Mouse (Mus musculus): ENCODE results near the gene Nav3. TPM values are rescaled to one million over a fixed set of nuclear protein-coding genes. Genes with fewer than 3 reads are reported as not detected.

Gene Nav3
- polyA plus RNA-seq, 1 experiment from 2014 or later: 1.6 TPM

- H3K4me1 ChIP-seq (replicated peaks): no peaks in the 10 kb centered on the region
- H3K4me3 ChIP-seq: no peak overlapping the region
- no peaks in the 10 kb centered on the region for H3K9me3 ChIP-seq (replicated peaks)
- H3K9ac ChIP-seq: no peak overlapping the region
- H3K27me3 ChIP-seq (replicated peaks): no peaks in the 10 kb centered on the region
- H3K36me3 ChIP-seq: no peaks in the 10 kb centered on the region
- no peak for ATAC-seq (ENCODE audit: insufficient number of reproducible peaks, low FRiP score)
- no peak overlapping the region for H3K27ac ChIP-seq (ENCODE audit: poor library complexity, severe bottlenecking)
- WGBS: 68% methylated on average over 6 of the region's 6 CpGs
- no peak overlapping the region for H3K4me2 ChIP-seq
Observed at GRCm38 (mm10) chr10:109799246-109799645, 656.8 kb downstream of the Nav3 start.

- no peaks in the 10 kb centered on the region for H3K9me3 ChIP-seq (replicated peaks)
- no peaks in the 10 kb centered on the region for H3K4me1 ChIP-seq (replicated peaks)
- no peaks in the 10 kb centered on the region for H3K36me3 ChIP-seq
- no peaks in the 10 kb centered on the region for H3K27me3 ChIP-seq (replicated peaks)
- ATAC-seq (ENCODE audit: insufficient number of reproducible peaks, low FRiP score): no peak
- no peak overlapping the region for H3K9ac ChIP-seq
- H3K4me2 ChIP-seq: no peak overlapping the region
- WGBS: 69% methylated on average over 3 of the region's 3 CpGs
- no peak overlapping the region for H3K27ac ChIP-seq (ENCODE audit: poor library complexity, severe bottlenecking)
- H3K4me3 ChIP-seq: no peak overlapping the region
Observed at GRCm38 (mm10) chr10:109796981-109797380, 659.0 kb downstream of the Nav3 start.

DNA sequence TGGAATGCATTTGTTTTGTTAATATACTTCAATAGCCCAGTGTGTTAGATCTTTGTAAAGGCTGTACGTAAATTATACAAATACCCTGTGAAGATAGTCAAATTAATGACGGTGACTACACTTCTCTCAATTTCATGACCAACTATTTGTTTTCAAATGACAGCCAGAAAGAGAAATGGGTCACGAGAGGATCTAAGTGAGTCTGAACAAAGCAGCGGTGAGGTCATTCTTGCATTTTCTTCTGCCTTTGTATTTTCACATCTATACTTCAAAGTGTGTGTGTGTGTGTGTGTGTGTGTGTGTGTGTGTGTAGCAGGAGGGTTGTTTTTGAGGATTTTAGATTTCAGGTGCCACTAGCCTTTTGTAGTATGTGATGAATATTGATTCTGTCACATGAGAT is 662.5 kb downstream of the Nav3 start:
- H3K4me1 ChIP-seq (replicated peaks): no peaks in the 10 kb centered on the region
- no peak for ATAC-seq (ENCODE audit: insufficient number of reproducible peaks, low FRiP score)
- 81% methylated on average over 4 of the region's 4 CpGs for WGBS

GRCm38 (mm10) chr10:109788728-109789127 is 667.3 kb downstream of the Nav3 start:
- WGBS: 77% methylated on average over 2 of the region's 2 CpGs
- no peak overlapping the region for H3K4me3 ChIP-seq
- no peaks in the 10 kb centered on the region for H3K27me3 ChIP-seq (replicated peaks)
- H3K4me2 ChIP-seq: no peak overlapping the region
- ATAC-seq (ENCODE audit: insufficient number of reproducible peaks, low FRiP score): no peak
- H3K27ac ChIP-seq (ENCODE audit: poor library complexity, severe bottlenecking): no peak overlapping the region
- H3K4me1 ChIP-seq (replicated peaks): no peaks in the 10 kb centered on the region
- no peak overlapping the region for H3K9ac ChIP-seq
- H3K36me3 ChIP-seq: no peaks in the 10 kb centered on the region
- no peaks in the 10 kb centered on the region for H3K9me3 ChIP-seq (replicated peaks)

More for the DNA sequence above, 662.5 kb downstream of the Nav3 start:
- H3K27ac ChIP-seq (ENCODE audit: poor library complexity, severe bottlenecking): no peak overlapping the region
- no peak overlapping the region for H3K4me2 ChIP-seq
- no peak overlapping the region for H3K4me3 ChIP-seq
- no peaks in the 10 kb centered on the region for H3K36me3 ChIP-seq
- no peaks in the 10 kb centered on the region for H3K27me3 ChIP-seq (replicated peaks)
- no peak overlapping the region for H3K9ac ChIP-seq
- no peaks in the 10 kb centered on the region for H3K9me3 ChIP-seq (replicated peaks)

DNA sequence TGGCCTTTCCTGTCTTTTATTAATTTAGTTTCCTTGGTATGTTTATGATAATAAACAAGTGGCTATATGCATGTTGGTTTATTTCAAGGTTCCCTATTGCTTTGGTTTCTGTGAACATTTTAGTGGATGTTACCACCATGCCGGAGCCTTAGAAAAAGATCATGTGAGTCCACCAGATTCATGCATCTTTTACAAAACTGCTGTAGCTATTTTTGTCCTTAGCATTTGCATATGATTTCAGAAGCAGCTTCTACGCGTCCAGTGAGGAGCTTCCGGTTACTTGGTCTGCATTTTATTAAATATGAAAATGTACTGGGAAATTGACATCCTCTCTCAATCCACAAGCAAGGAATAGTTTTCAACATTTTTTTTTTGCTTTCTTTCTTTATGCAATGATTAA is 676.9 kb downstream of the Nav3 start:
- 92% methylated on average over 4 of the region's 4 CpGs for WGBS
- no peak overlapping the region for H3K4me2 ChIP-seq
- ATAC-seq (ENCODE audit: insufficient number of reproducible peaks, low FRiP score): no peak
- no peak overlapping the region for H3K4me3 ChIP-seq
- no peaks in the 10 kb centered on the region for H3K36me3 ChIP-seq
- no peaks in the 10 kb centered on the region for H3K27me3 ChIP-seq (replicated peaks)
- H3K9me3 ChIP-seq (replicated peaks): no peaks in the 10 kb centered on the region
- H3K27ac ChIP-seq (ENCODE audit: poor library complexity, severe bottlenecking): no peak overlapping the region
- no peaks in the 10 kb centered on the region for H3K4me1 ChIP-seq (replicated peaks)
- H3K9ac ChIP-seq: no peak overlapping the region

DNA sequence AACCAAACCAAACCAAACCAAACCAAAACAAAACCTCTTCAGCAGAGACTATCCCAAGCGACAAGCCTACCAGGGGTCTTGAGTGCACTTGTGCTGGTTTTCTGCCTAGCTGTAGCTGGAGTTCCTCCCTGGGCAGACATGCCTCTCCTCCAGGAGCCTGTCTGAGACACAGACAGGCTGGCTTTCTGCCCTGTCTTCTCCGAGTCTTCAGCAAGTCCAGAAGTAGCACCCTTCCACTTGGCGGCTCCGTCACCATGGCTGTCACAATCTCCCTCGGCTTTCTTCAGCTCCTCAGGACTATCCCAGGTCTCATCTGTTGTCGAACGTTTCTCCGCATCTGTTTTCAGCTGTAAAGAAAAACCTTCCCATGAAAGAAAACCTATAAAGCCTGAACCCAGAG is 686.9 kb downstream of the Nav3 start:
- Histone ChIP-seq H3K36me3 (no peaks in the 10 kb centered on the region), H3K4me3 (no peak overlapping the region), H3K4me2 (no peak overlapping the region), H3K27me3 (replicated peaks) (no peaks in the 10 kb centered on the region), H3K27ac (ENCODE audit: poor library complexity, severe bottlenecking) (no peak overlapping the region), H3K9ac (no peak overlapping the region), H3K4me1 (replicated peaks) (no peaks in the 10 kb centered on the region), H3K9me3 (replicated peaks) (no peaks in the 10 kb centered on the region)
- WGBS: 74% methylated on average over 8 of the region's 8 CpGs
- ATAC-seq (ENCODE audit: insufficient number of reproducible peaks, low FRiP score): no peak

DNA sequence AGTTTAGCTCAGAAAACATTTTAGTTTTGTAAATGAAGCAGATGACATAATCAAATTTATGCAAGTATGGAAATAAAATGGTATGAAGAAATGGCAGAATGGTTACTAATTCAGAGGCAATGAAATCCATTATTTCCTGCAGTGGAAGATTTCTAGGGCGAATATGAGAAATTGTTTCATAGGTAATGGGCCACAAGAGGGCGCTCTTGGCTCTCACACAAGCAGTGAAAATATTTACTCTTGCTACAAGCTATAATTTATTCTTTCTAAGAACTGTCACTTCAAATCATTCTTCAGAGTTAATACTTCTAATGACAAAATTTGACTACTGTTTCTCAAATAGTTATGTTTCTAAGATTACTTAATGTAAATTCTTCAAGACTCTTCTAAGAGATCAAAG is 690.4 kb downstream of the Nav3 start:
- no peaks in the 10 kb centered on the region for H3K36me3 ChIP-seq
- 7% methylated on average over 2 of the region's 2 CpGs for WGBS
- ATAC-seq (ENCODE audit: insufficient number of reproducible peaks, low FRiP score): no peak
- H3K27me3 ChIP-seq (replicated peaks): no peaks in the 10 kb centered on the region
- no peak overlapping the region for H3K4me3 ChIP-seq
- H3K9ac ChIP-seq: no peak overlapping the region
- H3K4me2 ChIP-seq: no peak overlapping the region
- H3K4me1 ChIP-seq (replicated peaks): no peaks in the 10 kb centered on the region
- no peaks in the 10 kb centered on the region for H3K9me3 ChIP-seq (replicated peaks)
- no peak overlapping the region for H3K27ac ChIP-seq (ENCODE audit: poor library complexity, severe bottlenecking)

DNA sequence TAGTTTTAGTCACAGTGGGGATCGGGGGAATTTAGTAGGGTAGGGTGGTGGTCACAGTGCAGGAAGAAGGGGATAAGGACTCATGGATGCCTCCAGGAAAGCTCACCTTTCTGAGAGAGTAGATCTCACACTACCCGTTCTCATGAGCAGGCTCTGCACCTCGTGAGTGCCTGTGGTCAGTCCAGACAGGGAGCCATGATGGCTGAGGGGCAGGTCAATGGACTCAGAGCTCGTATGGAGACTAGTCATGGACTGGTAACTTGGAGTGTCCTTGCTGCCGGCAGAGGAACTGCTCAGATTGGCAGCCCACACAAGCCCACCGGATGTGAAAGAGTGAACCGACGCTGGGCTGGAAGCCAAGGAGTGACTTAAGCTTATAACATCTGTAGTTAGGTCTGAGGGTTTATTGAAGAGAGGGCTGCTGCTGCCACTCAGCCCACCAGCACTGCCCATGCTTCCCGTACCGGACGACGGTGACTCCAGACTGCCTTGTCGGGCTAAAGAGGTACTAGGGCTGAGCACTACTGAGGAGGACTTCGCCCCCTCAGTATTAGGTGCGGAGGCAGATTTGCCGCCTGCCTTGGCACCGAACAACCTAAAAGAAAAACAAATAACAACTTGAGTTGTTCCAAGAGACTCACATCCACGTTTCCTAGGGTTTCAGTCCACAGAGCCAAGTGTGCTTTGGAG is 691.4 kb downstream of the Nav3 start:
- H3K36me3 ChIP-seq: no peaks in the 10 kb centered on the region
- no peaks in the 10 kb centered on the region for H3K4me1 ChIP-seq (replicated peaks)
- no peak overlapping the region for H3K9ac ChIP-seq
- no peaks in the 10 kb centered on the region for H3K27me3 ChIP-seq (replicated peaks)
- 73% methylated on average over 18 of the region's 18 CpGs for WGBS
- no peaks in the 10 kb centered on the region for H3K9me3 ChIP-seq (replicated peaks)
- H3K4me3 ChIP-seq: no peak overlapping the region
- H3K4me2 ChIP-seq: no peak overlapping the region
- H3K27ac ChIP-seq (ENCODE audit: poor library complexity, severe bottlenecking): no peak overlapping the region
- no peak for ATAC-seq (ENCODE audit: insufficient number of reproducible peaks, low FRiP score)

- Histone ChIP-seq H3K9me3 (replicated peaks) (no peaks in the 10 kb centered on the region), H3K36me3 (no peaks in the 10 kb centered on the region), H3K4me1 (replicated peaks) (no peaks in the 10 kb centered on the region), H3K27ac (ENCODE audit: poor library complexity, severe bottlenecking) (no peak overlapping the region), H3K4me2 (no peak overlapping the region), H3K27me3 (replicated peaks) (no peaks in the 10 kb centered on the region), H3K4me3 (no peak overlapping the region), H3K9ac (no peak overlapping the region)
- ATAC-seq (ENCODE audit: insufficient number of reproducible peaks, low FRiP score): no peak
- WGBS: 69% methylated on average over 17 of the region's 17 CpGs
Observed at GRCm38 (mm10) chr10:109758921-109759600, 696.9 kb downstream of the Nav3 start.

DNA sequence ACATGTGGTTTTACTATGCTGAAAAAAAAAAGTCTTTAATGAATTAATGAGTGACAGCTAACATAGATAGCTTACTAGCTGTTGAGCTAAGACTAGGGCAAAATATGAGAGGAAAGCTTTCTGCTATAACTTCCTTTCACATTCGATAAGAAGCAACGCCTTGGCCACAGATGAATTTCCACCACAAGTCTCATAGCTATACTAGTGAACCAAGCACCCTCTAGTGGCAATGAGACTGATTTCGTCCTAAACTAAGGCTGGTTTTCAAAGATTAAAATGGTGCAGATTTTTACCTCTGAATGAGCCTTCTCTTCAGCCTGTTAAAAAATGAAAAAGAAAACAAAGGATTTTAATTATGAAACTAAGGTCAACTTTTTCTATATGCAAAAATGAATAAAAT is 709.1 kb downstream of the Nav3 start:
- Histone ChIP-seq H3K4me1 (replicated peaks) (no peaks in the 10 kb centered on the region), H3K27ac (ENCODE audit: poor library complexity, severe bottlenecking) (no peak overlapping the region), H3K36me3 (no peaks in the 10 kb centered on the region), H3K9ac (no peak overlapping the region), H3K4me2 (no peak overlapping the region), H3K27me3 (replicated peaks) (no peaks in the 10 kb centered on the region), H3K4me3 (no peak overlapping the region), H3K9me3 (replicated peaks) (0 out of 2 replicates have a peak, but pooled peaks cover 3% of the 10 kb centered on the region)
- WGBS: 40% methylated on average over 3 of the region's 3 CpGs
- no peak for ATAC-seq (ENCODE audit: insufficient number of reproducible peaks, low FRiP score)

DNA sequence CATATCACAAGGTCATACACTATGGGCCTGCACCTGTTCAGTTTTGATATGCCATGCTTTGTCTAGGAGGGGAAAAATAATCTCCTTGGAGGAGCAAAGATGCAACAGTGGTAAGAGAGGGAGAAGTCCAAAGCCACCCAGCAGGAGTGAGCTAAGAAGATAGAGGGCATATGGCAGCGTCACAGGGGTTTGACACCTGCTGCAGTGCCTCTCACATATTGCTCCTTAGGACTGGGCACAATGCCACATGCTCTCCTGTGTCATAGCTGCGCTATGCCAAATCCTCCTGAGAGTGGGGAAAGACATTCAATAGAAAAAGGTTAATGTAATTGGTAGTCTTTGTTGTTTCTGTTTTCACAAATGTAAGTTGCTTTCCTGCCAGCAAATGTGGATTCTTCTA is 714.3 kb downstream of the Nav3 start:
- Histone ChIP-seq H3K27ac (ENCODE audit: poor library complexity, severe bottlenecking) (no peak overlapping the region), H3K9me3 (replicated peaks) (0 out of 2 replicates have a peak, but pooled peaks cover 3% of the 10 kb centered on the region), H3K27me3 (replicated peaks) (no peaks in the 10 kb centered on the region), H3K4me3 (no peak overlapping the region), H3K9ac (no peak overlapping the region), H3K4me2 (no peak overlapping the region), H3K4me1 (replicated peaks) (no peaks in the 10 kb centered on the region), H3K36me3 (no peaks in the 10 kb centered on the region)
- 68% methylated on average over 2 of the region's 2 CpGs for WGBS
- no peak for ATAC-seq (ENCODE audit: insufficient number of reproducible peaks, low FRiP score)

Measured in heart, embryonic 12.5 days (tissue).